Mouse (Mus musculus) forebrain, embryonic 12.5 days (tissue): ENCODE measurements around the gene Chat. TPM values are rescaled to one million over a fixed set of nuclear protein-coding genes. Genes with fewer than 3 reads are reported as not detected.

Experiments used
- ATAC-seq: fragments of 200-750 bp; cut with Nextera tagmentation; 2 replicates; pipeline ENCODE4 v1.8.0; 2017; ENCODE audit warnings: moderate TSS enrichment; ENCODE audit not compliant: low FRiP score
- H3K27ac ChIP-seq: fragments of 300-500 bp; sonication (generic); 2 replicates; pipeline ENCODE4 v1.5.1; 2016; ENCODE audit warnings: mild to moderate bottlenecking
- H3K27me3 ChIP-seq: fragments of 300-500 bp; sonication (generic); 2 replicates; pipeline ENCODE4 v1.6.1; 2016; ENCODE audit warnings: mild to moderate bottlenecking
- H3K36me3 ChIP-seq: fragments of 300-500 bp; sonication (generic); replicated peaks from 2 replicates; pipeline ENCODE4 v1.6.1; 2016; ENCODE audit warnings: mild to moderate bottlenecking
- H3K4me1 ChIP-seq: fragments of 300-500 bp; sonication (generic); 2 replicates; pipeline ENCODE4 v1.6.1; 2016
- H3K4me2 ChIP-seq: fragments of 300-500 bp; sonication (generic); 2 replicates; pipeline ENCODE4 v1.6.1; 2016; ENCODE audit warnings: mild to moderate bottlenecking, moderate library complexity
- H3K4me3 ChIP-seq: fragments of 300-500 bp; sonication (generic); replicated peaks from 2 replicates; pipeline ENCODE4 v1.5.1; 2016; ENCODE audit warnings: mild to moderate bottlenecking
- H3K9ac ChIP-seq: fragments of 300-500 bp; sonication (generic); 2 replicates; pipeline ENCODE4 v1.6.1; 2016; ENCODE audit warnings: mild to moderate bottlenecking
- H3K9me3 ChIP-seq: fragments of 300-500 bp; sonication (generic); 2 replicates; pipeline ENCODE4 v1.6.1; 2016
- WGBS: fragments of 180-500 bp; shearing (Covaris S2); methylation state at CpG from one replicate; pipeline ENCODE4 v1.1.7; 2016; 5-methylcytosine and 5-hydroxymethylcytosine counted together
- polyA plus RNA-seq: library from polyadenylated mRNA; unstranded; fragments of >200 nt; fragmentation: Nextera tagmentation; extraction: Ambion mirVana; gene quantifications from 2 replicates; pipeline ENCODE4 v1.2.1, GENCODE M21; 2016

The Chat gene
- polyA plus RNA-seq, result 0.08 and 0.14 TPM in 2 replicates

DNA sequence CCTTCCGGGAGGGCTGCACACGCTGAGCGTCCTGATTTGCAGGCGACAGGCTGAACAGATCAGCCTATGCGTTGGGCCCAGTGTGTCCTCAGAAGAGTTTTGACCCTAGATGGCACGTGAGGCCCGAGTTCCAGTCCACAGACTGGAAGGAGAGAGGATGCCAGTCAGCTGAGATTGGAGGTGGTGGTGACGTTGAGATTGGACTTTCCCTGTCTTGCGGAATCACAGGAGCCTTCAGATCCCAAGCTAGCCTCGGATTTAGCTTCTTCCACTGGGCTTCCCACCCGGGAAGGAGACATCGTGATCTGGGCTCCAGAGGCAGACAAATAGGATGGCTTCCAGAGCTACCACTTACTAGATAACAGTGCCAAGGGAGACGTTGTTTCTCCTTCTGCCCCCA, at the start of gene Chat:
Gene Chat, minus strand, starts transcription at position 101 of the 400 bp plus-strand sequence.
- Histone ChIP-seq H3K9ac (no peak within 1 kb of the TSS), H3K4me3 (peak within 1 kb of the TSS; percentile 44), H3K4me1 (peaks cover 29% of the 10 kb centered on the region), H3K9me3 (no peaks in the 10 kb centered on the region; the same call in 1 of the 2 replicates), H3K36me3 (no peaks in the 10 kb centered on the region), H3K27ac (no peak within 1 kb of the TSS), H3K27me3 (peaks cover 79% of the 10 kb centered on the region), H3K4me2 (peak within 1 kb of the TSS; percentile 67)
- ATAC-seq, result 0 out of 2 replicates have a peak, but pooled peaks have one; percentile 31
- WGBS, result 15% methylated on average over 13 of the region's 13 CpGs

GRCm38 (mm10) chr14:32513336-32514032, 47.7 kb upstream of the Chat start, which contains the start of gene Ercc6:
Ercc6 (plus strand) TSS chr14:32513521.
- Histone ChIP-seq H3K27me3 (no peaks in the 10 kb centered on the region), H3K4me1 (peaks cover 16% of the 10 kb centered on the region), H3K9ac (peak within 1 kb of the TSS; percentile 63), H3K4me3 (peak within 1 kb of the TSS; percentile 77), H3K36me3 (peaks cover 20% of the 10 kb centered on the region), H3K4me2 (peak within 1 kb of the TSS; percentile 84), H3K27ac (peak within 1 kb of the TSS; percentile 83; the same call in 1 of the 2 replicates), H3K9me3 (no peaks in the 10 kb centered on the region)
- ATAC-seq, result peak; percentile 97
- under 1% methylated on average over 59 of the region's 62 CpGs for WGBS

GRCm38 (mm10) chr14:32512912-32513311, 47.1 kb upstream of the Chat start:
- H3K4me3 ChIP-seq, result peak overlapping the region; percentile 77
- H3K9ac ChIP-seq, result peak overlapping the region; percentile 63; the same call in 1 of the 2 replicates
- peaks cover 17% of the 10 kb centered on the region for H3K36me3 ChIP-seq
- 41% methylated on average over 9 of the region's 9 CpGs for WGBS
- peak; percentile 45; the same call in 1 of the 2 replicates for ATAC-seq
- no peaks in the 10 kb centered on the region for H3K27me3 ChIP-seq
- H3K9me3 ChIP-seq, result no peaks in the 10 kb centered on the region
- no peak overlapping the region for H3K27ac ChIP-seq
- peak overlapping the region; percentile 84 for H3K4me2 ChIP-seq
- H3K4me1 ChIP-seq, result peaks cover 16% of the 10 kb centered on the region

GRCm38 (mm10) chr14:32509443-32509961, 43.7 kb upstream of the Chat start:
- no peaks in the 10 kb centered on the region for H3K27me3 ChIP-seq
- no peak overlapping the region for H3K27ac ChIP-seq
- peaks cover 9% of the 10 kb centered on the region for H3K4me1 ChIP-seq
- H3K9me3 ChIP-seq, result no peaks in the 10 kb centered on the region
- ATAC-seq, result no peak
- H3K9ac ChIP-seq, result no peak overlapping the region
- no peaks in the 10 kb centered on the region for H3K36me3 ChIP-seq
- H3K4me3 ChIP-seq, result no peak overlapping the region
- no peak overlapping the region for H3K4me2 ChIP-seq
- 83% methylated on average over 6 of the region's 6 CpGs for WGBS

DNA sequence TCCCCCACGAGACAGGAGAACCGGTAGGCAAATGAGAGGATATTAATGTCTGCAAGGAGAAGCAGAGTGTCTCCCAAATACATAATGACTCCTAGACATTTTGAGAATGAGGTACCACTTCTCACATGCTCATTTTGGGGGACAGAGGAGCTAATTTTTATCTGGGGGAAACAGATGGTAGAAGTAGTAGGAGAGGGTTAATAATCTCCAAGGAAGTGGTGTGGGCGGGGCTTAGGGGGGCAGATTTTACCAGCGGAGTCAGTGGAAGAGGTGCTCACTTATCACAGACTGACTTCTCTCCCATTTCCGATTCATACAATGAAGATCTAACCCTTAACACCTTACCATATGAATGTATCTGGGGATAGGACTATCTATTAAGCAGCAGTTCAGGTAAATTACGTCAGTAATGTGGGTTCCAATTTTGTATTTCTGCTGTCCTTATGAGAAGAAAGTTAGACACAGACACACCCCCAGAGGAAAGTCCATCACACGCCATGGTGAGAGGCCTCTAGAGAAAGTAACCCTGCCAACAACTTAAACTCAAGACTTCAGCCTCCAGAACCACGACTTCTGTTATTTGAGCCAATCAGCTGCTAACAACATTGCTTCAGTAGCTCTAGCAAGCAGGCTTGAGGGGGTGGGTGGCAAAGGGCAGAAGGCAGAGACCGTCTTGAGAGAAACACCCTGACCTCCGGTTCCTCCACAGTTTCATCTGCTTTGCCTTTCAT, 42.5 kb upstream of the Chat start:
- Histone ChIP-seq H3K4me1 (0 out of 2 replicates have a peak, but pooled peaks cover 2% of the 10 kb centered on the region), H3K27ac (no peak overlapping the region), H3K36me3 (no peaks in the 10 kb centered on the region), H3K9me3 (no peaks in the 10 kb centered on the region), H3K4me3 (no peak overlapping the region), H3K9ac (no peak overlapping the region), H3K4me2 (no peak overlapping the region), H3K27me3 (no peaks in the 10 kb centered on the region)
- 76% methylated on average over 10 of the region's 10 CpGs for WGBS
- no peak for ATAC-seq

- no peak overlapping the region for H3K27ac ChIP-seq
- WGBS, result 84% methylated on average over 4 of the region's 4 CpGs
- no peaks in the 10 kb centered on the region for H3K9me3 ChIP-seq
- no peaks in the 10 kb centered on the region for H3K27me3 ChIP-seq
- no peak for ATAC-seq
- H3K4me3 ChIP-seq, result no peak overlapping the region
- H3K4me2 ChIP-seq, result no peak overlapping the region
- H3K9ac ChIP-seq, result no peak overlapping the region
- H3K4me1 ChIP-seq, result no peaks in the 10 kb centered on the region
- no peaks in the 10 kb centered on the region for H3K36me3 ChIP-seq
Observed at GRCm38 (mm10) chr14:32507216-32507615, 41.4 kb upstream of the Chat start.

DNA sequence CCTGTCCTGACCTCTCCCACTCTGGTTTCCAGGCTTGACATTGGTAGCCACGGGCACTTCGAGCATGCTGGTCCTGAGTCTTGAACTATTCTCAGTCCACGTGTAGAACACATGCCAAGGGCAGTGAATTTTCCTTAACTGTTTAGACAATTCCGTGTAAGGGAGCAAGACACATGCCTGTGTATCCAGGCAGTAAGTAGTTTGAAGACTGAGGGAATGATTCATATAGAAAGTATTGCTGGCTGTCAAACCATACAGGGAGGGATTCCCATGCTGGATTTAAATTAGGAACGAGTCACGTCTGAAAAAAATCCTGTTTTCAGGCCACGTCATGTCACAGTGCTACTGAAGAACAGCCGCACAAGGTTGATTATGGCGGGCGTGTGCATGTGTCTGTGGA, 40.5 kb upstream of the Chat start:
- no peak for ATAC-seq
- Histone ChIP-seq H3K36me3 (no peaks in the 10 kb centered on the region), H3K4me3 (no peak overlapping the region), H3K27ac (no peak overlapping the region), H3K4me2 (no peak overlapping the region), H3K9me3 (no peaks in the 10 kb centered on the region), H3K9ac (no peak overlapping the region), H3K4me1 (no peaks in the 10 kb centered on the region), H3K27me3 (no peaks in the 10 kb centered on the region)
- WGBS, result 89% methylated on average over 10 of the region's 10 CpGs

DNA sequence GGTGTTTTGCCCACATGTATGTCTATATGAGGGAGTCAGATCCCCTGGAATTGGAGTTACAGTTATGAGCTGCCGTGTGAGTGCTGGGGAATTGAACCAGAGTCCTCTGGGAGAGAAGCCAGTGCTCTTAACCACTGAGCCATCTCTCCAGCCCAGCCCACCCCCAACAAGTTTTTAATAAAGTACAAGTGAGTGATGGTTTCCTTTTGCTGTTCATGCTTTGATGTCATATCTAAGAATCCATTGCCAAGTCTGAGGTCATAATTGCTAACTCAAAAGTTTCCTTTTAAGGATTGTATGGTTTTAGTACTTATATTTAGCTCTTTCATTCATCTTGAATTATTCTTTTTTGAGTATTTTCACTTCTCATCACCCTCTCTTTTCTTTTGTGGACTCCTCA, 38.1 kb upstream of the Chat start:
- Histone ChIP-seq H3K4me2 (no peak overlapping the region), H3K4me1 (no peaks in the 10 kb centered on the region), H3K27me3 (no peaks in the 10 kb centered on the region), H3K4me3 (no peak overlapping the region), H3K9ac (no peak overlapping the region), H3K9me3 (no peaks in the 10 kb centered on the region), H3K36me3 (no peaks in the 10 kb centered on the region), H3K27ac (no peak overlapping the region)
- WGBS, result 80% methylated on average over 1 of the region's 1 CpGs
- ATAC-seq, result no peak

DNA sequence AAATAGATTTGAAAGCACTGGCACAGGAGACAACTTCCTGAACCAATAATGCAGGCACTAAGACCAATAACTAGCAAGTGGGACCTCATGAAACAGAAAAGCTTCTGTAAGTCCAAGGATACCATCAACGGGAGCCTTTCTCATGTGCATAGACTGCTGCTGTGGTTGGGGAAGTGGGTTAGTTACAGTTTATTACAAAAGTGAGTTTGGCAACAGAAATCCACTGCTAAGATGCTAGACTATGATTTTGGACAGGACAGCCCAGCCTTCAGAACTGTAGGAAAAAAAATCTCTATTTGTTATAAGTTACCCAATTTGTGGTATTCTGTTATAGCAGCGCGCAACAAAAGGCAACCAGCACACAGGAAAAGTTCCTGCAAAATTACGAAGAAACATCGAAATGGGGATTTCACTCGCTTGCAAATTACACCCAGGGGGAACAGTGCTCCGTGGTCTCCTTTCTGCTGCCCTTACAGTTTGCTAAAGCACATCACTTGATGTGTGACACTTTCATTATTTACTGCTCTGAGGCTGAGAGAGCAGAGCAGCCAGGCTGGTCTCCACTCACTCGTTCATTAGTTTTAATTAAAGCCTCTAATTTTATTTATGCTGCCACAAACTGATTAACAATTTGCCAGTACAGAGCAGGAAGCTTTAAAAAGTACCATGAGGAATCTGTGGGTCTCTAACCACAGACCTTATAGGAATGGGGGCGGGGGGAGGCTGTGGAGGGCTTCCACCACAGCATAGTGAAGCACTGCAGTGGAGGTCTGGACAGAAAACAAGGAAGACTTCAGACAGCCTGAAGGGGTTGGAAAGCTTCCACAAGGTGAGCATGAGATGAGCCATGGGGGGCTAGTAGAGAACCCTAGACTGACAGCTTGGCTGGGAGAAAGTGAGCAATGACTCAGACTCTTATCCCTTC, 37.2 kb upstream of the Chat start:
- 71% methylated on average over 9 of the region's 9 CpGs for WGBS
- H3K27me3 ChIP-seq, result no peaks in the 10 kb centered on the region
- H3K27ac ChIP-seq, result no peak overlapping the region
- H3K4me3 ChIP-seq, result no peak overlapping the region
- H3K4me2 ChIP-seq, result no peak overlapping the region
- H3K4me1 ChIP-seq, result no peaks in the 10 kb centered on the region
- H3K9ac ChIP-seq, result no peak overlapping the region
- H3K9me3 ChIP-seq, result no peaks in the 10 kb centered on the region
- no peaks in the 10 kb centered on the region for H3K36me3 ChIP-seq
- no peak for ATAC-seq

DNA sequence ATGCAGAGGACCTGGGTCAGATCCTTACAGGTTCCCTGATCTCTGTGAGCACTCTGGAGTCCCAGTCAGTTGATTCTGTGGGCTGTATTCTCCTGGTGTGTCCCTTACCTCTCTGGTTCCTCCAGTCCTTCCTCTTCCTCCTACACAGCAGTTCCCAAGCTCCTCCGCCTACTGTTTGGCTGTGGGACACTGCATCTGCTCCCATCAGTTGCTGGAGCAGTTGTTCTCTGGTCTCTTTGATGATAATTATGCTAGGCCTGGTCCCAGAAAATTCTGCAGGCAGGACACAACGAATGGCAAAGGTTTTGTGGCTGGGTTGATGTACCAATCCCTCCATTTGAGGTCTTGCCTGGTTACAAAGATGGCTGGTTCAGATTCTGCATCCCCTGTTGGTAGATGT, 35.5 kb upstream of the Chat start:
- no peaks in the 10 kb centered on the region for H3K9me3 ChIP-seq
- no peak overlapping the region for H3K9ac ChIP-seq
- H3K27me3 ChIP-seq, result no peaks in the 10 kb centered on the region
- H3K4me3 ChIP-seq, result no peak overlapping the region
- ATAC-seq, result no peak
- no peak overlapping the region for H3K27ac ChIP-seq
- H3K4me2 ChIP-seq, result no peak overlapping the region
- WGBS, result 73% methylated on average over 2 of the region's 2 CpGs
- H3K36me3 ChIP-seq, result no peaks in the 10 kb centered on the region
- H3K4me1 ChIP-seq, result no peaks in the 10 kb centered on the region

GRCm38 (mm10) chr14:32496115-32496850, 30.5 kb upstream of the Chat start:
- no peaks in the 10 kb centered on the region for H3K36me3 ChIP-seq
- WGBS, result 78% methylated on average over 8 of the region's 8 CpGs
- no peak overlapping the region for H3K4me2 ChIP-seq
- H3K4me1 ChIP-seq, result 0 out of 2 replicates have a peak, but pooled peaks cover 5% of the 10 kb centered on the region
- H3K9me3 ChIP-seq, result no peaks in the 10 kb centered on the region
- no peak overlapping the region for H3K9ac ChIP-seq
- H3K27me3 ChIP-seq, result peaks cover 25% of the 10 kb centered on the region
- H3K27ac ChIP-seq, result no peak overlapping the region
- no peak overlapping the region for H3K4me3 ChIP-seq
- ATAC-seq, result no peak
